Mouse (Mus musculus) embryonic fibroblast, embryonic 13.5 days (primary cell): ENCODE data around the gene Ubn1.

Source experiments
- CTCF ChIP-seq: IDR thresholded peaks from 2 replicates; pipeline ENCODE4 v1.5.1; 2011; ENCODE audit warnings: mild to moderate bottlenecking, control low read depth, low read length, moderate library complexity, borderline replicate concordance; ENCODE audit not compliant: insufficient read depth
- POLR2A ChIP-seq: IDR thresholded peaks from 2 replicates; pipeline ENCODE4 v1.6.1; 2011; ENCODE audit warnings: low read depth, mild to moderate bottlenecking, control low read depth, low read length, moderate library complexity

DNA sequence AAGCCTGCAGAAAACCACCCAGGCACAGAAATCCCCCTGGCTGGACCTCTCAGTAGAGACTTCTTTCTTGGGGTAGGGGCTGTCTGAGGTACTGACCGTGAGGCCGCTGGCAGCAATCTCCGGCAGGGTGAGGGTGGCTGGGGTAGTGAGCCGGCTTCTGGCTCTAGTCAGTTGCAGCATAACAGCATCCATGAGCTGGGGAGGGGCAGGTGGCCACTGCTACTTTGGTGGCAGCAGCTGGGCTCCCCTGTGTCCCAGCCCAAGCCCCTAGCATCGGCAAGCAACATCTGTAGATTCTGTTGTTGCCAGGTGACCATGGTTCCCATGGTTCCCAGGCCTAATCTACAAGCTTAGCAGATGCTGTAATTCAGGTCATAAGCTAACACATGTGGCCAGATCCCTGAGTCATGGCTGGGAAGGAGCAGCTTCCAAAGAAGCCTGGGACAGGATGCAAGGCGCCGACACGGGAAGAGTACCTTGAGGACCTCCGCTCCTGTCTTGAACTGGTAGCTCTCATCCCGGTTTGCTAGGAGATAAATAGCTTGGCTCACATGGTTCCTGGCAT, 39.4 kb upstream of the Ubn1 start:
- TF ChIP-seq POLR2A (no peak), CTCF (no peak)
